Mouse (Mus musculus): Measurements from ENCODE around the gene Notch1.

Notch1 gene

DNA sequence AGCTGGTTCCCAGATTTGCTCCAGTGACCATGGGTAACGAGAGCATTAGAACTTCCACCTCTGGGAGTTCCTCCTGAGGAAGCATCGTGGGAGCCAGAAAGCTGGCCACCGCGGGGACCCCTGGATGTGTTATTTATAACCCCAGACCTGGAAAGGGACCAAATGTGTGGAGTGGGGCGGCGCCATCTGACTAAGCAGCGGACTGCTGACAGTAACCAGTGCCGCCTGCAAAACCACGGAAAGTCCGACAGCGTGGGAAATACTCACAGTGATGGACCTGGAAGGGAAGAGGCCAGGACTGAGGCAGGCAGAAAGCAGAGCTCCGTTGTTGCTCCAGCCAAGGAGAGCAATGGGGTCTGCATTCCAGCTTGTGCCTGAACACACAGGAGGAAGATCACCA, at the start of gene Notch1:
TSS of gene Notch1 (minus strand) at position 389 of the 400 bp plus-strand sequence.
- peak; percentile 72 for DNase-seq (ENCODE audit: low read depth)

DNA sequence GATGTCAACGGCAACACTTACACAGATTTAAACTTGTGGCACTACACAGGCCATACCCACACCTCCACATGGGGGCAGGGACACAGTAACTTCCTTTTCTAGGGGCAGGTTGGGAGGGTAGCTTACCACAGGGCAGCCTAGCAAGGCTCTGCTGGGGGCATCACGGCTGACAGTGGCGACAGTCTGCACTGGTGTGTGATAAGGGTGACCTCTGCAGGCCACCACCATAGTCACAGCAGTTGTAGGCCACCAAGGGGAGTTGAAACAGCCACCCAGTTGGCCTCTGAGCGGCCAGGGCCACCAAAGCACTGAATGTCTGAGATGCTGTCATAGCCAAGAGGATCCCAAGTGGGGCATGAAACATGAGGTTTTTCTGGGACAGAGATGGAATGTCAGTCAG, 49.8 kb upstream of the Notch1 start:
- DNase-seq (ENCODE audit: low read depth): peak; percentile 31

DNA sequence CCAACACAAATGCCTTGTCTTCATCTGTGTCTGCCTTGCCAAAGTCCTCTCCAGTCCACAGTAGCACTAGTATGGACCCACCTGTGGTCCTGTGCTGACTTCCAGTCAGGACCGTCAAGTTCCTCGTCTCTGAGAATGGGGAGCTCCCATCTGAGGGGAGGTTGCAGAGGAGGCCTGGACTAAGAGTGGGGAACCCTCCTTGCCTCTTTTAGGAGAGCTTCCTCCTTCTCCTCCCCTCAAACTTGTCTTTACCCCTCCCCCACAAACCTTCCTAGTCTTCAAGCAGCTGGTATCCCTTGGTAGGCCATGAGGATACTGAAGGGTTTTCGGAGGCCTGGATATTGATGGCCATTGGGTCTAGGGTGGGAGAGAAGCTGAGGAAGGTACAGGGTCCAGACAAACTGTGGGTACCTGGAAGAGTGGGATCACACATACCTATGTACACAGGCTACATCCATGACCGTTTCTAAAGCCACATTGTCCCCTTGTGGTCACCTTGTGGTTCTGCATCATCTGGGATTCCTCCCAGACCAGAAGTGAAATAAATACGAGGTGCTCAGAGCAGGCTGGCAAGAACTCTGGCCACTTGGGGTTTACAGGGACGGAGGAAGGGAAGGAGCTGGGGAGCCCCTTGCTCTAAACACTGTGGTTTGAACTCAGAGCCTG, 45.0 kb upstream of the Notch1 start:
- DNase-seq (ENCODE audit: low read depth): peak; percentile 85

DNA sequence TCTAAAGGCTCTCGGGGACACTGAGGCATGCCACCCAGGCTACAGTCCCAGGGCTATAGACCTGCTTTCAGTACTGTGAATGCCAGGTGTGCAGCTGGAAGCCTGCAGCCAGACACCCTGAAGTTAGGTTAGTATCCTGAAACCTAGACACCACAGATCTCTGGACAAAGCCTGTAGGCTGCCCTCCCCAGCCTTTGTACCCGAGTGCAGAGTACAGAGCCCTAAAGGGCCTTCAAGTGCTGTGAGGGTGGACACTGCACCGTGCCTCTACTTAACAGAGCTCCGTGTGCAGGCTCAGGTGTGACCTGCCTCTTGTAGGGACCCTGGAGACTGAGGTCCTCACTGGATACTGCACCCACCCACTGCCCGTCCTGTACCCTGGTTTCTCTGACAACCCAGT, 44.0 kb upstream of the Notch1 start:
- DNase-seq (ENCODE audit: low read depth): no peak

DNA sequence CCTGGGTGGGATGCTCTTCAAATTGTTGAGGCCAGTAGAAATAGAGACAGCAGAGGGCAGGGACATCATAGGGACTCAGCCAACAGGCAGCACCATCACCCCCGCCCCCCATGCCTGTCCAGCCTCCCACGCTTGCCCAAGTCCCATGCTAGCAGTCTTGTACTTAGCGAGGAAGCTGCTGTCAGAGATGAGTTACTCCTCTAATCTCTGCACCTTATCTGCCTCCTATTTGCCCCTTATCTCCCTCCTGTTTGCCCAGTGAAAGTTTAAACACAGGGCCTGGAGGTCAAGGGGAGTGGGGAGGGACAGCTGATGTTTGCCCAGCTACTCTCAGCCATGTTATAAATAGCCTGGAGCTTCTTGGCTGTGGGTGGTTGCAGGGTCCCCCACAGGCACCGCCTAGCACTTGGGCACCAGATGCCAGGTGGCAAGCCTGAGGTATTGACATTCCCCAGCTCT, 40.1 kb upstream of the Notch1 start:
- DNase-seq (ENCODE audit: low read depth): no peak

DNA sequence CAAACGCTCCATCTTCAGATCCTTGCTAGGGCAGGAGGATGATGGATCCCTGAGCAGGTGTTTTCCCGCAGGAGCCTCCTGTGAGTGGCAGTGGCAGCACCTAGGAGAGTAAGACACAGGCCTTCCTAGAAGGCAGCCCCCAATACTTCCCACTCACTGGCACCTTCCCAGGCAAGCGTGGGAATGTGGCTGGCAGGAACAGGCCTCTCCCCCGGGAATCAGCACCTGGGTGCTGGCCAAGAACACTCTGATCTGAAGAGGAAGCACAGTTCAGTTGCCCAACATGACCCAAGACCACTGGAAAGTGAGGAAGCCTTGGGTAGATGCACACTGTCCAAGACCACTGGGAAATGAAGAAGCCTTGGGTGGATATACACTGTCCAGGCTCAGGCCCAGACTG, 38.6 kb upstream of the Notch1 start:
- peak; percentile 25 for DNase-seq (ENCODE audit: low read depth)

DNA sequence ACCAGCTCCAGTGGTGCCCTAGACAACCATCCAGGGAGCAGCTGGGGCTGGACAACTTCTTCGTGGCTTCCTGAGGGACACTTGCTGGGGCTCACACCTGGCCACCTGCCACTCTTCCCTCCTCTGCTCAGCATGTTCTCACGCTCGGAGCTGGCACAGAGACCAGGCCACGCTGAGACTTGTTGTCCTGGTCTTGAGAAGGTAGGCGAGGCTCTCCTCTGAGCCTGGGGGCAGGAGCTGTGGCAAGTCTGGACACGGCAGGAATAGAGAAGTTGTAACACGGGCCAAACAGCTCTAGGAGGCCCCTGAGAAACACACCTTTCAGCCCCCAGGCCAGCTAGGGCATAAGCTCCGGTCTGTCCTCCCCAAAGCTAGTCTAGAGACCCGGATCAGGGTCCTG, 37.4 kb upstream of the Notch1 start:
- no peak for DNase-seq (ENCODE audit: low read depth)

DNA sequence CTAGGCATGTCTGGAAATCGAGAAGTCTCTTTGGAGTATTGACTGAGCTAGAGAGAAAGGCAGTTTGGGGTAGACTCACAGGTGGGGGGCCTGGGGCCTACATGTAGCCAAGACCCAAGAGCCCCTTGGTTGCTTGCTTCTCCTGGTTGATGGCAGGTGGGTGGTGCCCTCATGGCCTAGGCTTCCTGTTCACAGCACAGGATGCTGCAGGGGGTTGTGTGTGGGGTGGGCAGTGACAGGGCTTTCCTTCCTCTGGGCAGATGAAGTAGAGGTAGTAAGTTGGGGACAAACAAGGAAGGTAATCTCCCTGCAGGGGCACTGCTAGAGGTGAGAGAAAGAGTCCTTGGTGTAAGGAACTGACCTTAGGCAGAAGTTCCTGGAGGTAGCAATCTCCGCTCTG, 35.6 kb upstream of the Notch1 start:
- no peak for DNase-seq (ENCODE audit: low read depth)

DNA sequence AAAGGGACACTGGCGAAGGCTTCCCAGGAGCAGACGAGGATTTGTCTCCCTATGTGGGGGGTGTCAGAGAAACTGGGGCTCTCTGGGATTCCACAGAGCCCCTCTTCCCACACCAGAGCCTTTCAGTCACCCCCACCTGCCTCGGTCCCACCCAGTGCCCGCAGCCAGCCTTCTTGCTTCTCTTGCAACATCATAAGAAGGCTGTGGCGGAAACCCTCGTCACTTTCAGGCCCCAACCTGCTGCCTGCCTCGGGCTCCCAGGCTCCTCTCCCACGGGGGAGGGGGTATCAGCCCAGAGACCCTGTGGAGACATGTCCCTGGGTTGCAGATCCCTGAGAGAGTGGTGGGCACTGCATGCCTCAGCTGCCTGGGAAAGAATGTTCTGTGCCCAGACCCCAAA, 35.0 kb upstream of the Notch1 start:
- DNase-seq (ENCODE audit: low read depth): no peak

DNA sequence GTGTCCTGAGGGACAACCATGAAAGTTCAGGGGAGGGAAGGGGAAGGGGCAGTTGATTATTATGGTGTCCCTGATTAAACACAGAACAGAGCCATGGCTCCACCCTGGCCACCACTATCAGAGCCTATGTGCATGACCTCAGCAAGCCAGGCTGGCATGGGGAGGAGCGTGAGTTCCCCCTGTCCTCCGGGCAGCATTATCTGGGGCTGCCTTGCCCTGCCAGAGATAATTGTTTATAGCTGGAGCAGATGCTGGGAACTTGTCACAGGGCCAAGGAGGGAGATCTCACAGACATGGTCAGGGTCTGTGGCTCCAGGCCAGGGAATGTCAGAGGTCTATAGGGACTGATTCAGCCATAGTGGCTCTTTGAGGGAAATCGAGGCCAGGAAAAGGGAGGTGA, 34.3 kb upstream of the Notch1 start:
- no peak for DNase-seq (ENCODE audit: low read depth)

DNA sequence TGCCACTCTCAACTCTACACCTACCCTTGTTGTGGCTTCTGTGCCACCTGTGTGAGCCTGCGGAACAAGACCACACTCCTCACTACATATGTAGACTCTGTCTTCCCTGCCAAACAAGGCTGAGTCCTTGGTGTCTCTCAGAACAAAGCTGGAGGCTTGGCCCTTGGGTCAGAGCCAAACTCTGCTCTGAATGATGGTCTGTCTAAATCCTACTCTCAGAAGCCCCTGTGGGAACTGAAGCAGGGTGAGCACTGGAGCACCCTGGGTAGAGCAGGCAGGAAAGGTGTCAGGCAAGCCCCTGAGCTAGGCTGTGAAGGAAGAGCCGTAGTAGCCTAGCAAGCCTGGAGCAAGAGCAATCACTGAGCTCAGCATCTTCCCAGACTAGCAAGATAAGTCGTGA, 33.7 kb upstream of the Notch1 start:
- DNase-seq (ENCODE audit: low read depth): no peak

DNA sequence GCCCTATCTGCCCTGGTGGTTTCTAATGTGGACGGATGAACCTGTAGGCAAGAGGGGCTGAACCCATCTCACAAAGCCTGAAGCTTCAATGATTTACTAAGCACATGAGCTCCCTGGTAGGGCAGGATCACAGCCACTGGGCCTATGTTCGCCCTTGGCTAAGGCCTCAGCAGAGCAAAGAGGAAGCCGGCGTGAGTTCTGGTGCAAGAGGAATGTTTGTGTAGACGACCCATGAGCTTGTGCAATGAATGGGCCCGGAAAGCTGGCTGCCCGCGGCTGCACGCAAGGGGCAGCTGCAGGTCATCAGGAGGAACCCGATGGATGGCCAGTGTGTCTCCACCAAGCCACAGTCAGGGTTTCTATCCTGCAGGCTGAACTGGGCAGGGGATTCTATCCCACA, 33.3 kb upstream of the Notch1 start:
- no peak for DNase-seq (ENCODE audit: low read depth)

DNA sequence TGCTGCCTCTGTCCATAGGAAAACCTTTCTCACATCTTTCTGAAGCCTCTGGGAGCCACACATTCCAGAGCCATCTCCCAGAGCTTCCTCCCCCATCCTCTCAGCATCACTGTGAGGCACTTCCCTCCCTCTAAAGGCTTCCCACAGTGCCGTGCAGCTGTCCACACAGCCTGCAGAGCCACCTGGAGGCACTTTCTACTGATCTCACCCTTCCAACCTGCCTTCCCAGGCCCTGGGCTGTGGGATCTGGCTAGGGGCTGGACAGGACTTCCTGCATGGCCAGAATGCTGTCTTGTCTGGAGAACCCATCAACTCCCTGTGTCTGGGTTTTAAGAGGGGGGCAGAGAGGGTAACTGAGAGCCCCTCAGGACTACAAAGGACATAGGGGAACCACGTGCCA, 31.0 kb upstream of the Notch1 start:
- DNase-seq (ENCODE audit: low read depth): peak; percentile 72

DNA sequence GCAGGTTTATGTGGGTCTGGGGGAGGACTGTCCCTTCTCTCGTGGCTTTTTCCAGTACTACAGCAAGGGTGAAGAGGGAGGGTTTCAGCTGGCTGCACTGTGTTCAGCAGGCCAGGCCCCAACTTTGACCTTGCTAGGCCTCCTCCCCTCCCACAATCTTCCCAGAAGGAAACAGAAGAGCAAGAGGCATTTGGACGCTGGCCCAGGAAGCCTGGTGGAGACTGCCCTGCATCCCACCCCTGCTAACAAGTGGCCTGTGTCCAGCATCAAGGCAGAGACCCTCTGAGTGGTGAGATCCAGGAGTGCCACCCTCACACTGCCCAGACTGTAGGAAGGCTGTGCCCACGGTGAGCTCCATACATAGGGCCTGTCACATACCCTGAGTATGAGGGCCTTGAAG, 27.8 kb upstream of the Notch1 start:
- no peak for DNase-seq (ENCODE audit: low read depth)

DNA sequence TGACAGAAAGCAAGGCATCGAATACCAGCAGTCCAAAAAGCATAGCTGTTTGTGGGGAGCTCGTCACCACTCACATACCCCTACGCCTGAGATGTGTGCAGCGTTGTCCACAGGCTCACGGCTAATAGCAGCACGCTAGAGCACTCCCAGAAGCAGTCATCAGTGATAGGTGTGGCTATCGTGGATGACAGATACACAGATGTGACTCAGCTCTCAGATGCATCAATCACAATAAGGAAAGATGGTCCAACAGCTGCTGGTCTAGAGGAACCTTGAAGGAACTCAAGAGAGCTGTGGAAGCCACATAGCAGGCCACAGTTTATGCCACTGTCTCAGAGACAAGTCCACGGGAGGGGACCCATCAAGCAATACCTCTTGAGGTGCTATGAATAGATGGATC, 27.3 kb upstream of the Notch1 start:
- DNase-seq (ENCODE audit: low read depth): no peak

DNA sequence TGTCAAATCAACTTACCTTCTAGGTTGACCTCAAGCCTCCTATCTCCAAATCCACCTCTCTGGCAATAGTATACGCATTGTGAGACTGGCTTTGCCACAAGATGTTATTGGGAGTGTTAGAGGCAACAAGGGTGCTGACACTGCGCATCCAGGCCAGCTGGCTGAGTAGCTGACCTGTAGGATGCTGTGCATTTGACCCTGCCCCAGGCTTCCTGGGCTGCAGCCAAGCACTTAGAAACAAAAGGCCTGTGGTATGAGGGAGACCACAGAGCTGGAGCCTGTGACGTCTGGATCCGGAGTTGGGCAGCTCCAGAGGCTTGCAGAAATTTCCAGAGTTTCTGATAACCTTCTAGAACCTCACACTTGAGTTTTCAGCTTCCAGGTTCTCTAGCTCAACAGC, 26.7 kb upstream of the Notch1 start:
- DNase-seq (ENCODE audit: low read depth): peak; percentile 64

DNA sequence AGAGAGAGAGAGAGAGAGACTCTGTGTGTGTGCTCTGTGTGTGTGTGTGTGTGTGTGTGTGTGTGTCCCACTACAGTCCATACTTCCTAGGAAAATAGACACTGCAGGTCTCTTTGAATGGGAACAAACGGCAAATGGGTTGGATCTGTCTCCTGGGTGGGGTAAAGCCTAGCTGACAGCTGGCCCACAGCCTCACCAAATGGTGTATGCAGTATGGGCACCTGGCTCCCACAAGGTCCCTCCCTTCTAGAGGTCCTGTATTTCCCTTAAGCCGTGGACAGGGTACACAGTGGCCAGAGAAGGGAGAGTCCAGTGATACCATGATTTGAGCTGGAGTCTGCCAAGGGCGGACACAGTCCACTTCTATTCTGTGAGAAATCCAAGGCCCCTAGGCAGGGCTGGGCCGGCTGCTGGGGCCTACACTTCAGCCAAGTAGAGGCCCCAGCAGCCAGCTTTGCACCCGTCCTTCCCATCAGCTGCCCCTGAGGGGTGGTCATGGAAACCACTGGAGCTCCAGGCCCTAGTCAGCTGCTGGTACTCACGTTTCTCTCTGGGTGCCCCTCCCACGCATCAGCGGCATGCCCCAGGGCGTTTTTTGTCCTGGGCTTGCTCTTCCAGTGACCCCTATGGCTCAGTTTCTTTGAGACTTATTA, 24.9 kb upstream of the Notch1 start:
- DNase-seq (ENCODE audit: low read depth): no peak

DNA sequence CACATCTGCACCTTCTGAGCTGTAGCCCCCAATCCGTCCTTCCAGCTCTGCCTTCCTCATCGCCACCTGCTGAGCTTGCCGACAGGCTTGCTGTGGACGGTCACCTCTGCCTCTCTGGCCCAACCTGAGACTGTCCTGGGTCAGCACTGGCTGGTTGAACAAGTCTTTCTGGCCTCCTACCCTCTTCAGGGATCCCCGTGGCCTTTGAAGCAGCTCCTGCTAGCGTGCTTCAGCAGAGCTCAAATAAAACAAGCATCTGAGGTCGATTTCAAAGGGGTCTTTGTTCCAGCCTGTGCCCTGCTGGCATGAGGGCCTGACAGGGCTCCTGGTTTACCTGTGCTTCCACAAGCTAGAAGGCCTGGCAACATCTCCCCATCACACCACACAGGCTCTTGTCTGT, 24.3 kb upstream of the Notch1 start:
- DNase-seq (ENCODE audit: low read depth): no peak

DNA sequence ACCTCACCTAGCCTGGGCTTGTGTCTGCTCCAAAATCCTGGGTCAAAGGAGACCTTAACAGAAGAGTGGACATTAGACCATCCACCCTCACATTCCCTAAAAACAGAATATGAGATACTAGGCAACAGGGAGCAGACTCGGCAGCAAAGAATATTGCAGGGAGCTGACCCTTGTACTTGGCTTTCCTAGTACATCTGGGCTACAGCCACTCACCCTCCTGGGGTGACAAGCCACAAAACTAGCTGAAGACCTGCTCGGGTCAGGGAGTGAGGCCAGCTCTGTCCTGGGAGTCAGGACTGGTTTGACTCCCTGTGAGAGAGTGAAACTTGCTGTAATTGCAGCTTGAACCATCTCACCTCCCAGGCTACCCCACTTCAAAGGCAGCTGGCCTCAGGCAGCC, 23.1 kb upstream of the Notch1 start:
- DNase-seq (ENCODE audit: low read depth): no peak

DNA sequence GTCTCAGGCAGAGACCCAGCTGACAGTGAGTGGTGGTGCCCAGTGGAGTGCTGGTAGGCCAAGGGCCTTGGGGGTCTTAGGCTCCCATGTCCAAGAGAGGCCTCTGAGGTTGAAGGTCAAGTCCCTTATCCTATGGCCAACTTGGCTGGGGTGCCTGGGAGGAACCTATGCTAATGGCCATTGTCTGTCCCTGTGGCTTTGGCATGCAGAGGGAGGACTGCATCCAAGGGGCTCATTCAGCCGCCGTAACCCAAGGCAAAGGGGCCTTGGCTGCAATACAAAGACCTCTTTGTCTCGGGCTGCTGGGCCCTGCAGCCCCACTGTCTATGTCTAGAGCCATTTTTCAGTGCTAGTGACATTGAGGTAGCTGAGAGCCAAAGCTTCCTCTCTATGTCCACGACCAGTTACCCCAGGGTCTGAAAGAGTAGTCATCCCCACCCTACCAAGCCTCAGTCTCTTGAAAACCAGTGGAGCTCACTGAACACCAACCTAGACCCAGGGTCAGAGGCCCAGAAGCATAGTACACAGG, 19.1 kb upstream of the Notch1 start:
- DNase-seq (ENCODE audit: low read depth): no peak

DNA sequence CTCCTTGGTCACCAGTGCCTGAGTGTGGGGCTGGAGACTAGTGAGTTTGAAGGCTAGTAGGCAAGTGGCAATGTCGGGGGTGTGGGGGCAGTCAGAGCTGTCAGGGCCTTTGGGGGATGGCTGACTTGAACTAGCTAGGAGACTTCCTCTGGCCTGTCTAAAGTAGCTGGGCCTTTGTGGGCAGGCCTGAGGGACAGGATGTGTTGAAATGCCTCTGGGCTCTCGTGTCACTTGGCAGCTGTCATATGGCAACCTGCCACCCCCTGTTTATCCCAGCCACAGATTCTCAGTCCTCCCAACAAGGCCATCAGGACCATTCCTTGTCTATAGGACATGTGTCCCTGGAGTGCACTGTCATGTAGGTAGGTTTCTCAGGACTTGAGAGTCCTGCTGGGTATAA, 18.2 kb upstream of the Notch1 start:
- DNase-seq (ENCODE audit: low read depth): peak; percentile 50

DNA sequence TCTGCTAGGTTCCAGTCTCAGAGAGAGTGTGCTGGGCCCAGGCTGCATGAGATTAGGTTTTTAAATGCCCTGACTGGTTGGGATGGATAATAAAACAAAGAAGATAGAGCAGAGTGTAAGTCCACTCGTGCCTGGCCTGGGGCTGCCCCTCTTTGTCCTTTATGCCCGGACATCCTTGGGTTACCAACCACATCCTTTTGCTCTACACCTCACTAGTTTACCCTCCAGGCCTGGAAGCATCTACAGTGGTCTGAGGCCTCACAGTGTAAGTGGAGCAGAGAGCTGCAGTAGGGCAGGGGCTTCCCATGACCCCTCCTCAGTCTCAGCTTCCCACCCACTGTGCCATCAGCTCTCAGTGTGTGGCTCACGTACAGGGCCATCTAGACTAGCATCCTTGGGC, 17.7 kb upstream of the Notch1 start:
- DNase-seq (ENCODE audit: low read depth): no peak

DNA sequence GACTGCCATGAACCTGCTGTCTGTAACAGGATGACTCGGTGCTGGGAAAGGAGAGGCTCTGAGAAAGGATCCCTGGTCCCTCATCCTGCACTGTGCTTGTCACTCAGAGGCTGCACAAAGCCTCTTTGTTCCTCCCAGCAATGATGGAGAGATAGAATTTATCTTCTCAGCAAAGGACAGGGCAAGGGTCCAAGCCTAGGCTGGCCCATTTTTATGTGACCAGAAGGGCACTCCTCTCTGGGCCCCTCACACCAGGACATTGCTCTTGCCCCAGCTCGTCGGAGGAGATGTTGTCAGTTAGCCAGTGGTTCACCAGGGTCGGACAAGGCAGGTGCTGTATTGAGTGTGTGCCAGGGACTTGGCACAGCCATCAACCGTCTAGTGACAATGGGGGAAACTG, 16.8 kb upstream of the Notch1 start:
- DNase-seq (ENCODE audit: low read depth): no peak

DNA sequence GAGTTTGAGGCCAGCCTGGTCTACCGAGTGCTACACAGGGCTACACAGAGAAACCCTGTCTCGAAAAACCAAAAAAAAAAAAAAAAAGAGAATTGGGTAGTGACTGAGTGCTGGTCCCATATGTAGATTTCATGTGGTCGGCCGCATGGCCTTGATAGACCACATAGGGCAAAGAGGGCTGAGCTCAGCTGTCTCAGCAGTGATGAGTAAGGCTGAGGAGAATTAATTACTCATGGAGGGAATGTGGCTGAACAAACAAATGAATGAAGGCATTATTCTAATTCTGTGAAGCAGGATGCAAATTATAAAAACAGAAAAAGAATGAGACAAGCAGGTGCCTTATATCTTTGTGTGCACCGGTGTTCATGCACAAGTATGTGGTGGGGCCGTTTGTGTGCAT, 15.4 kb upstream of the Notch1 start:
- peak; percentile 60 for DNase-seq (ENCODE audit: low read depth)
